Mouse (Mus musculus) small intestine, adult 2 months (tissue): Measurements from ENCODE around the gene Pgbd1.

Experiments
- CTCF ChIP-seq: fragments of 200-500 bp; IDR thresholded peaks from 2 replicates; pipeline ENCODE4 v1.5.1; 2012; ENCODE audit warnings: low read depth, mild to moderate bottlenecking, control low read depth, inconsistent platforms, low read length, moderate library complexity, mixed read lengths; ENCODE audit not compliant: insufficient replicate concordance, insufficient read length; ENCODE audit errors: extremely low read depth
- POLR2A ChIP-seq: fragments of 200-500 bp; IDR thresholded peaks from 2 replicates; pipeline ENCODE4 v1.6.1; 2012; ENCODE audit warnings: low read depth, mild to moderate bottlenecking, control low read depth, inconsistent platforms, low read length, moderate library complexity

GRCm38 (mm10) chr13:21486881-21487280, 46.0 kb upstream of the Pgbd1 start:
- TF ChIP-seq POLR2A: no peak
- TF ChIP-seq CTCF: no peak
